Mouse (Mus musculus) gastrocnemius, postnatal 14 days (tissue): ENCODE measurements at regions not wholly inside any gene's neighbourhood (a gene's known extent, or its start where the extent isn't known, plus 50 kb on each side); places are given as distances from the start of the nearest gene placed in this dataset.

Experiments used
- DNase-seq: peaks from one replicate; pipeline ENCODE4 v3.0.0; 2021; ENCODE audit warnings: mixed read lengths
- intact Hi-C: fragments of 180-260 bp; cut with DNase I; formaldehyde crosslinking; loops from one replicate; pipeline ENCODE4 v1.15.1; 2025; ENCODE audit warnings: low total_unique reads

GRCm38 (mm10) chr2:30525295-30525694 lies 51.3 kb upstream of the Ier5l start:
- DNase-seq = no peak
- intact Hi-C loops = no loop called here

DNA sequence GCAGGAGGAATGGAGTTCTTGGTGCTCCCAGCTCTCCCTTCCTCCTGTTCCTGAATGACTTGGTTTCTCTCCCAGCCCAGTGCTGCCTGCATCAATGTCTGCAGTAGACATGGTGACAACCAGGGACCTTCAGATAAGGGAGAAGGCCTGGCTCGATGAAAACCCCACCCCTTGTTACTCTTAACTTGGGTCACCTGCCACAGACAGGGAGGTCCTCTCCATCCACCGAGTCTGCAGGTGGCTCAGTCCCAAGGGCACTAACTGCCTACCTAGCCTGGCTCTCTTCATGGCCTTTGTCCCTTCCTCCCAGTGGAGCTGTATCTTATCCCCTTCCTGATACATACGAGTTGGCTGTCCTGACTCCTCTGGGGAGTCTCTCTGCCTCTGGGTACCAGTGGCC lies 51.8 kb upstream of the Ier5l start:
- intact Hi-C loops = no loop called here
- DNase-seq = no peak

DNA sequence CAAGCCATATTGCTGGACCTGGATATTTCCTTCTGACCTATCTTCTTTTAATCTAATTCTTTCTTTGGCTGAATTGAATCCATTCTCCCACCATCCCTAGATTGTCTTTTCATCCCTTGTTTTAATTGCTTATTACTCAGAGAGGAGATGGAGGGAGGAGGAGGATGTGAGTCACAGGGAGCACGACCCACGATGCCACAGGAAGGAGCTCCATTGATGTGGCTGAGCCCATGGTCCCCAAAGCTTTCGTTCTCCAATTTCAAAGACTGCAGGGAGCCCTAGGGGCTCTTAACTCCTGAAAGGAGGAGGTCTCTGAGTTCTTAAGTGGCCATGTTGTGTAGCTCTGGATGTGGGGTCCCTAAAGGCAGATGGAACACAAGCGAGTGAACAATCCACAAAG lies 53.5 kb upstream of the Ier5l start:
- no peak for DNase-seq
- intact Hi-C loops = no loop called here

- intact Hi-C loops = no loop called here
- DNase-seq = no peak
Measured at GRCm38 (mm10) chr2:30532948-30533347, 58.9 kb upstream of the Ier5l start.

DNA sequence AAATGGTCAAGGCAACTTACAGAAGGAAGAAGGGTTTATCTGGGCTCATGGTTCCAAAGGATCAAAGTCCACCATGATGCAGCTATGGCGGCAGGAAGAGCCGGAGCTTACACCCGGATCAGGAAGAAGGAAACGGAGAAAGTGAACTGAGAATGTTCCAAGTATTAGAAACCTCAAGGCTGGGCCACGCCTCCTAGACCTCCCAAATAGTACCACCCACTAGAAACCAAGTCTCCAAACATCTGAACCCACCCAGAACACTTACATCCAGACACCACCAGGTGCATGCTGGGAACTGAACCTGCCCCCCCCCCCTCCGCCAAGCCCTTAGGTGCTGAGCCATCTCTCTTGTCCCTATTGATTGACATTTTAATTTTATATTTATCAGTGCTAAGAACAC lies 59.3 kb upstream of the Ier5l start:
- intact Hi-C loops = no loop called here
- DNase-seq = no peak

- intact Hi-C loops = no loop called here
- no peak for DNase-seq
Measured at GRCm38 (mm10) chr2:30534485-30534884, 60.4 kb upstream of the Cstad start.

DNA sequence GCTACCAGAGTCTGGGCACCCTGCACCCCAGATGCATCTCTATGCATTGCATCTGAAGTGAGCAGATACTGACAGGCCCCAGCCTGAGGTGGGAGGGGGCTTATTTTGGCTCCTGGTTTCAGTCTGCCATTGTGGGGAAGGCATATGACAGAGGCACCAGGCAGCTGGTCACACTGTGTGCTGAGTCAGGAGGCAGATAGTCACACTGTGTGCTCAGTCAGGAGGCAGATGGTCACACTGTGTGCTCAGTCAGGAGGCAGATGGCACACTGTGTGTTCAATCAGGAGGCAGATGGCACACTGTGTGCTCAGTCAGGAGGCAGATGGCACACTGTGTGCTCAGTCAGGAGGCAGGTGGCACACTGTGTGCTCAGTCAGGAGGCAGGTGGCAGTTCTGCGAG lies 55.5 kb upstream of the Cstad start:
- no peak for DNase-seq
- intact Hi-C loops = no loop called here

GRCm38 (mm10) chr2:30541541-30541940 lies 53.3 kb upstream of the Cstad start:
- no peak for DNase-seq
- intact Hi-C loops = loop anchor here (5.0 kb wide), 1 partner anchor 44 kb away; no protein-coding TSS in a partner anchor

- DNase-seq = peak; percentile 87
- intact Hi-C loops = loop anchor here (5.0 kb wide), 1 partner anchor 48 kb away; no protein-coding TSS in a partner anchor
Measured at GRCm38 (mm10) chr2:30544782-30545435, 49.9 kb upstream of the Cstad start.
